Mouse (Mus musculus) layer of hippocampus, postnatal 36 days (tissue): ENCODE data around the gene Lrrc58. TPM values are rescaled to one million over a fixed set of nuclear protein-coding genes. Genes with fewer than 3 reads are reported as not detected.

ENCODE experiments used
- DNase-seq, 2 experiments: peaks; one replicate each; pipeline ENCODE4 v3.0.0; 2022
- total RNA-seq, 2 experiments: library from RNA; stranded (reverse); gene quantifications; 2 replicates each; pipeline ENCODE4 v1.2.3; 2021

Gene Lrrc58
- total RNA-seq, 2 experiments from 2014 or later = 101 to 108 TPM

DNA sequence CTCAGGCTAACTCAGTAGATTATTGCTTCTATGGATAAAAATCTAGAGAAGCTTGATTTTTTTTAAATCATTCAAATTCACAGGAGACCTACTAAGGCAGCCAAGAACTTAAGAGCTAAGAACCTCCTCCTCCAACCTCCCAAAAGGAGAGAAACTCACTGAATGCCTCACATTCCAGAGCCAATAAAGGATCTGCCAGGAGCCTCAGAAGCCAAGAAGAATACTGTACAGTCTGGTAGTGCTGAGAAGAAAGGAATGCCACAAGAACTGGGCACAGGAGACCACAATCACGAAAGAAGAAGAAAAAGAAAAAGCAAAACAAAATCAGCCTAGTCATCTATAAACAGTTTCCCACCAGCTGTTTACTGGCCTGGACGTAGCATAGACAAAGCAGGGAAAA is 60.8 kb downstream of the Lrrc58 start:
- DNase-seq = no peak

DNA sequence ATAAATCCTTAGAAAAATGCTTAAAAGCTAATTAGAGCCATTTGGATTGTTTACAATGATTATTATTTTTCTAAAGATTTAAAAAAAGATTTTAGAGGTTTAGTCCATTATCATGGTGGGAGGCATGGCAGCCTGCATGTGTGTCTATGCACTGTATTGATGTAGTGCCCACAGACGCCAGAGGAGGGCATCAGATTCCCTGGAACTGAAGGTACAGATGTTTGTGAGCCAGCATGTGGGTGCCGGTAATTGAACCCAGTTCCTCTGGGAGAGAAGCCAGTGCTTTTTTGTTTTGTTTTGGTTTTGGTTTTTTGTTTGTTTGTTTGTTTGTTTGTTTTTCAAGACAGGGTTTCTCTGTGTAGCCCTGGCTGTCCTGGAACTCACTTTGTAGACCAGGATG is 61.4 kb downstream of the Lrrc58 start:
- no peak for DNase-seq

DNA sequence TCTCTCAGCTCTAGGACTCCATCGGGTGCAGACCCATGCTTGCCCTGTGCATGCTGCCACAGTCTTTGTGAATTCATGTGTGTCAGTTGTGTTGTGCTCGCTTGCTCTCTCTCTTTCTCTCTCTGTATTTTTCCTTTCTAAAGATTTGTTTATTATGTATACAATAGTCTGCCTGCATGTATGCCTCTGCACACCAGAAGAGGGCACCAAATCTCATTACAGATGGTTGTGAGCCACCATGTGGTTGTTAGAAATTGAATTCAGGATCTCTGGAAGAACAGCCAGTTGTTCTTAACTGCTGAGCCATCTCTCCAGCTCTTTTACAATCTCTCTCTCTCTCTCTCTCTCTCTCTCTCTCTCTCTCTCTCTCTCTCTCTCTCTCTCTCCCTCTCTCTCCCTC is 66.7 kb downstream of the Lrrc58 start:
- no peak for DNase-seq

- DNase-seq = no peak
These were observed 69.1 kb downstream of the Lrrc58 start for GRCm38 (mm10) chr16:37937276-37937675.

Other genes with a start within 250 kb of the Lrrc58 start
- 10 to 100 TPM; 80.4 to 84.0 TPM for gene Ndufb4, start 213.9 kb upstream of the Lrrc58 start, total RNA-seq
- gene Fstl1, start 91.5 kb upstream of the Lrrc58 start, total RNA-seq = 10 to 100 TPM; 32.5 to 34.3 TPM
- gene Gm36028, start 7.2 kb upstream of the Lrrc58 start, total RNA-seq = under 1 TPM in 1 of 2 experiments, not detected in 1; 0.35 TPM
- under 1 TPM; 0.65 to 0.76 TPM for gene Gpr156, start 48.1 kb downstream of the Lrrc58 start, total RNA-seq
- gene Gsk3b, start 220.6 kb downstream of the Lrrc58 start, total RNA-seq = 100 to 1,000 TPM; 153 to 155 TPM